Mouse (Mus musculus): ENCODE measurements around the gene Sec24b. TPM values are rescaled to one million over a fixed set of nuclear protein-coding genes. Genes with fewer than 3 reads are reported as not detected.

Gene Sec24b
- polyA plus RNA-seq, 1 experiment = 69.0 TPM

Other genes with a start within 250 kb of the Sec24b start
- gene Rrh, start 239.0 kb downstream of the Sec24b start, polyA plus RNA-seq (2012; rRNA removed) = 0.66 and 0.86 TPM in 2 replicates
- 53.9 and 54.8 TPM in 2 replicates for gene Gar1, start 230.2 kb downstream of the Sec24b start, polyA plus RNA-seq (2012; rRNA removed)
- 0.06 TPM in 1 of 2 replicates, not detected in the other for gene Cfi, start 225.7 kb downstream of the Sec24b start, polyA plus RNA-seq (2012; rRNA removed)
- gene Pla2g12a, start 182.9 kb downstream of the Sec24b start, polyA plus RNA-seq (2012; rRNA removed) = 31.4 and 33.6 TPM in 2 replicates
- 14.6 and 16.4 TPM in 2 replicates for gene Casp6, start 160.1 kb downstream of the Sec24b start, polyA plus RNA-seq (2012; rRNA removed)
- 8.5 and 9.3 TPM in 2 replicates for gene Mcub, start 91.3 kb downstream of the Sec24b start, polyA plus RNA-seq (2012; rRNA removed)
- gene Col25a1, start 69.9 kb upstream of the Sec24b start, polyA plus RNA-seq (2012; rRNA removed) = 9.7 and 12.2 TPM in 2 replicates

All from frontal cortex, adult 2 months (tissue).